Mouse (Mus musculus): ENCODE data around the gene Slc35g1.
"Not testable (repeated sequence)": the region's sequence is repeated elsewhere in the genome, so short reads cannot be mapped to it uniquely, and the experiment has no call there.

Slc35g1 gene

DNA sequence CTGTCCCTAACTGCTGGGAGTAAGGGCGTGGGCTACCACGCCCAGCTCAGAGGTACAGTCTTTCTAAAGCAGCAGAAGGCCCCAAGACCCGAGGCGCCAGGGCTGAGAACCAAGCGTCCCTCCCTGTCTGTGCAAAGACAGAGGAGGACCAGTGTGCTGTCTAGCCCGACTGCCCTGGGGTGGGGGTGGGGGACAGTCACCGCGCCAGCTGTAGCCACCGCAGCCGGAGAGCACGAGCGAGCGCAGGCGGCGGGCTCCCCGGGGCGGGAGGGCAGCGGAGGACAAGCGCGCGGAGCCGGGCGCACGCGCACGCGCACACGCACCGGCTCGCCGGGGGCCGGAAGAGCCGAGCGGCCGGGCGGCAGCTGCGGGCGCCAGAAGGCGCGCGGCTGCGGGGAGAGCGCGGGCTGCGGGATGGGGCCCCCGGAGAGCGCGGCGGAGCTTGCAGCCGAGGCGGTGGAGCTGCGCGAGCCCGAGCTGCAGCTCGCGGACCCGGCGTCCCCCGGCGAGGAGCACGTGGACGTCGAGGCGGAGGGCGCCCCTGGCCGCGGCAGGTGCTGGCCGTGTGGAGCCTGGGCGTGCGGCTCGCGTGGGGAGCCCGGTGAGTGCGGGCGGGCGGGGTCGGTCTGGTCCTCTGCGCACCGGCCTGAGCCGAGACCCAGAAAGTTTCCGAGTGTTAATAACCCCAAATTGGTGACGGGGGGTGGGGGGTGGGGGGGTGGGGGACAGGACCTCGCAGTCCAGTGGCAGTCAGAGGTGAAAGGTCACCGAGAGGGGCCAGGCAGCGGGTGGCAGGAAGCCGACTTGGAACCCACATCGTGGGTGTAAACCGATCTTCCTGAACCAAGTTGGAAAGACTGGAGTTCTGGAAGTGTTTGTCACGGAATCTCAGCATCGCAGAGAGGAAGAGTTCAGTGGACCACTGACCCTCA is at the start of gene Slc35g1:
Slc35g1 (plus strand) TSS at position 280 of the 932 bp plus-strand sequence.
- peak in 1 of 2 experiments; percentile 32 for DNase-seq (ENCODE audit: low spot score in 2 of 2)

DNA sequence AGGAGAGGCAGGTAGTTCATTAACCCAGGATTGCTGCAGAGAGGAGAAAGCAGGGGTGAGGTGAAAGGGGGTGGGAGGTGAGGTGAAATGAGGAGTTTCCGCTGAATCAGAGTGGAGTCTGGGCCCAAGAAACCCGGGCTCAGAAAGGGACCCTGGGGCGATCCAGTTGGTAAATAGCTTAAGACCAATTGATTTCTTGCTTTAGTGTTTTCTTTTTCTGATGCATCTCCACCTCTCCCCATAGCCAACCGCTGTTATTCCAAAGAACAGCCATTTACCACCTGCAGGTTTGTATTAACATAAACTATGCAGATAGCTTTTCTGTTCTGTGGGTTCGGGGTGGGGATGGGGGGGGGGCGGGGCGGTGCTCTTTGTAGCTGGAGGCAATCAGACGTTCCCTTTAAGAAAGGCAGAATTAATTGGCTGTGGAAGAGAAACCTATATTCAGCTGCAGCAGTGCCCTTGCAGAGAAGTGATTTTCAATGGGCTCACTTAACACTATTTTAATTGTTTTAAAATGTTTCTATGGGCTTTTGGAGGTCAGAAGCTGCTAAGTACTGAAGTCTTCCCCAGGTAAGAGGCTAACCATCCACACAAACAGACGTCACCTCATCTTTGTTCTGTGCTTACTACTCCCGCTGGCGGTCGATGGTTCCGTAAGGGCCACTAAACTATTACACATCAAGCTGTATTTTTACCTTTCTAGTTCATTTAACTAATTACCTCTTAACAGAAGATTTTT is 47.3 kb upstream of the Slc35g1 start:
- no peak for DNase-seq (ENCODE audit: low spot score in 2 of 2)

DNA sequence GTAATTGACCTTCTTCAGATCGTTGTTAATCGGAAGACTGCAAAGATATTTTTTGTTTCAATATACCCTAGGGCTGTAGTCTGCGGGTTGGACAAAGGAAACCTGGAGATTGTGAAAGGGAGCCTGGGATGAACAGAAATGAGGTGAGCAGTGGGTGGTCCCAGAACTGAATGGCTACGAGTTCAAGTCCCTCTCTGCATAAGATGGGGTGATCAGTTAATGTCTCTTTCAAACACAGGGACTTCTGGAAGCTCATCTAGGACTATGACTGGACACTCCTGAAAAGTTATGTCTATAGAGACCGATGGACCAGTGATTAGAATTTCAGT is 46.8 kb upstream of the Slc35g1 start:
- DNase-seq (ENCODE audit: low spot score in 2 of 2) = no peak

DNA sequence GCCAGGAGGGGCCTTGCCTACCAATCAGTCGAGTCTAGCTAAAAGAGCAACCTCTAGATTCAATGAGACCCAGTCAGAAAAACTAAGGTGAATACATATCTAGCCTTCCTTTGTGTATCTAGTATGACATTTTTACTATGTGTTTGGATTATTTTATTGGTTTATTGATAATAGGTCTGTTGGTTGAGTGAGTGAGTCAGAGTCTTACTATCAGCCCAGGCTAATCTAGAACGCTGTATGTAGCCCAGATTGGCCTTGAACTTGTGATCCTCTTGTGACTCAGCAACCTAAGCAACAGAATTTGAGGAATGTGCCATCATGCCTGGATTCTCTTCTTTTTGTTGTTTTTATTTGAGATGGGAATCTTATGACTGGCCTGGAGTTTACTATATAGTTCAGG is 44.6 kb upstream of the Slc35g1 start:
- no peak for DNase-seq (ENCODE audit: low spot score in 2 of 2)

DNA sequence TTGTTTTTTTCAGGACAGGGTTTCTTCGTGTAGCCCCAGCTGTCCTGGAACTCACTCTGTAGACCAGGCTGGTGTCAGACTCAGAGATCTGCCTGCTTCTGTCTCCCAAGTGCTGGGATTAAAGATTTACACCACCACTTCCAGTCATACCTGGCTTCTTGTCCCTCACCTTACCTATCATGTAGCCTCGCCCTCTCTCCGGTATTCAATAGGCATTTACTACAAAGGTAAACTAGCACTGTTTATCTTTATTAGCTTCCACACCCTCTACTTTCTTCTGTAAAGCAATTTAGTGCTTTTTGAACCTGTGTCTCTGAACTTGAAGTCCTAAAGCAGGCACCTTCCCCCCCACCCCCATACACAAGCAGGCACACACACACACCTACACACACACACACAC is 44.1 kb upstream of the Slc35g1 start:
- no peak for DNase-seq (ENCODE audit: low spot score in 2 of 2)

DNA sequence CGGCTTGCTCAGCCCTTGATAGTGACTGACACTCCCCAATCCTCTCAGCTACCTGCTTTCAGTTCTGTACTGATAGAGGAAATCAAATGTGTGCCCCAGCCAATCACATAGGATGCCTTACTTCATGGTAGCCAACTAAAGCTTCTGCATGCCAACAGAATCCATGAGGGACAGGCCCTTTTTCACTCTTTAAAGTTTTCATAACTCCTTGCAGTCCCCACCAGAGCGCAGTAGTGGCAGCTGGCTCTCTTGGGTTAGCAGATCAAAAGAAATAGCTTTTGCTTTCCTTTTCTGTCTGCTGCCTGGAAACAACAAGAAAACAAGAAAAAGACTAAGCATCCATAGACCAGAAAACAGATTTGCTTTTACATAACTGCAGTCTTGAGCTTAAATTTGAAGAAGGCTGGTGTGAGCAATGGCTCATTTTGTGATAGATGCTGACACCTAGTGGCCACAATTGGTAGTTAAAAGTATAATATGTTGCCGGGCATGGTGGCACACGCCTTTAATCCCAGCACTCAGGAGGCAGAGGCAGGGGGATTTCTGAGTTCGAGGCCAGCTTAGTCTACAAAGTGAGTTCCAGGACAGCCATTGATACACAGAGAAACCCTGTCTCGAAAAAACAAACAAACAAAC is 43.2 kb upstream of the Slc35g1 start:
- no peak for DNase-seq (ENCODE audit: low spot score in 2 of 2)

DNA sequence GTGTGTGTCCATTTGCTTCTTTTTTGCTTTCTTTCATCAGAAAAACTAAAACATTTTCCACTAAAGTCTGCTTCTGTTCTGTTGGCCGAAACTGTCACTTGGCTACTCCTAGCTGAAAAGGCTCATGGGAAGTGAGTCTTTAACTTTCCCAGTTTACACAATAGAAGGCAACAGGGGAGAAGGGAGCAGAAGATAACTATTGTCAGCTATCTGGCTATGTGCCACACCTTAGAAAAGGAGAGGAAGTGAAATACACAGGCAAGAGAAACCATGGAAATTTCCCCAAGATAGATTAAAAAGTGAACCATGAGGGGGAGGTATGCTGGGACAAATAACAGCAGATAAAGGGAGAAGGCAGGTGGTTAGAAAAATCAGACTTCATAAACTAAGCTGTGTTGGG is 41.5 kb upstream of the Slc35g1 start:
- DNase-seq (ENCODE audit: low spot score in 2 of 2) = no peak

DNA sequence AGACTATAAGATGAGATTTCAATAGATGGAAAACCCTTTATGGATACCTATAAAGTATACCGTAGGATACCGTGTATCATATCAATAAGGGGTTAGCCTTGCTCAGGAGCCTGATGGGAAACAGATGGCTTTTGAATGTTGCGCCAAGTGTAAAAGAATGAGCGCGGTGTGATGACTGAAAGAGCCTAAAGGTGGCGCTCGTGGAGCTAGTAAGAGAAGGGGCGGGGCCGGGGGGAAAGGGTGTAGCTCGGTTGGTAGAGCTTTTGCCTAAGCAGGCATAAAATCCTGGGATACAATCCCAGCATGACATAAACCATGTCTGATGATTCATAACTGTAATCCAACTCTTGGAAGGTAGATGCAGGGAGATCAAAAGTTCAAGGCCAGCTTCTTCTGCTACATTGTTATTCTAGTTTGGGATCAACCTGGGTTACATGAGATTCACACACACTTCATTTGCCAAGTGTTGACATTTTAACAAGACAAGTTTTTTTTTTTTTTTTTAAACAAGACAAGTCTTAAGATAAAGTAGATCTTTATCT is 40.9 kb upstream of the Slc35g1 start:
- DNase-seq (ENCODE audit: low spot score in 2 of 2) = no peak

DNA sequence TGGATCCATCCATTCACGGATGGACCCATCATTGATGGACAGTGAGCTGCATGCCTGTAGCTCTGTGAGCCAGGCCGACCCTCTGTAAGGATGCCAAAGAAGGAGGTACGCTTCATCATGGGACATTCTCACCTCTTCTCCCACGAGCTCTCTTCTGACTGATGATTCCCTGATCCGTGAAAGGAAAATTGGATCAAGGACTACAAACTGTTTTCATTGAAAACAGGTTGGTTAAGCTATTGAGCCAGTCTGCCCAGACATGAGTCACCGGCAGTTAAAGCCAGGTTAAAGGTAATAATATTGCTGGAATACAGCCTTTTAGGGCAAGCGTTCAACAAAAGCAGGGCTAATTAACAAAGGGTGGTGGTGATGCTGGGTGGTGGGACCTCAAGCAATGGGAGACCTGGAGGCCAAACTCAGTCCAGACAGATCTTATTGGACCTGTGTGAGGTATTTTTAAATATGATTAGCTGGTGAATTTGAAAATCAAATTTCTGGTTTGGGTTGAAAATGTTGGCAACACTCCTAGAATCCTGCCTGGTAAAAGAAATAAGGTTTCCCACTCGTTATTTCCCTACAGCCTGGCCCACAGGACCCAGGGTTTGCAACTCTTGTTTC is 39.5 kb upstream of the Slc35g1 start:
- DNase-seq (ENCODE audit: low spot score in 2 of 2) = no peak

DNA sequence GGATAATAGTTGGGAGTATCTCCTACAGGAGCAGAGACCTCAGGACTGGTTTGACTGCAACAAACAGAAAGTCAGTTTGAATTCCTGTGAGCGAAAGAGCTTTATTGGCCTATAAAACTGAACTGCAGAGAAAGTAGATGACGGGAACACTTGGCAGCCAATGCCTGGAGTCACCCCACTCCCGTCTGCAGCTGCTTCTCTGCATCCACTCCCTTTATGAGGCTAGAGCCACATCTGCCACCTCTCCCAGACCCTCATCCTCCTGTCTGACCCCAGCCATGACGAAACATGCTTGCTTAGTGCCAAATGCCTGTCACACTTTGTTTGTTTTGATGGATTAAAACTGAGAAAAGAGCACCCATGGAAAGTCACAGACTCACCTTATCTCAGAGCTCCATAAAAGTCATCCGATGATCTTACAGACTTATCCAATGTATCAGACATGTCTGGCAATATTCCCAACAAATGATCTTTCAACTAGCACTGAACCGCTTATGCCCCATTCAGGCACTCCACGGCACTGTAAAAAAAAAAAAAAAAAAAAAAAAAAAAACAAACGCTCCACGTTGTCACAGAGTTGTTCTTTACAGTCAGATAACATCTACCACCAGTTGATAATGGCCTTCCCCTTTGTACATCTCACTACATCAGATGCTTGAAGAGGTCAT is 37.7 kb upstream of the Slc35g1 start:
- DNase-seq (ENCODE audit: low spot score in 2 of 2) = peak in 1 of 2 experiments; percentile 61

DNA sequence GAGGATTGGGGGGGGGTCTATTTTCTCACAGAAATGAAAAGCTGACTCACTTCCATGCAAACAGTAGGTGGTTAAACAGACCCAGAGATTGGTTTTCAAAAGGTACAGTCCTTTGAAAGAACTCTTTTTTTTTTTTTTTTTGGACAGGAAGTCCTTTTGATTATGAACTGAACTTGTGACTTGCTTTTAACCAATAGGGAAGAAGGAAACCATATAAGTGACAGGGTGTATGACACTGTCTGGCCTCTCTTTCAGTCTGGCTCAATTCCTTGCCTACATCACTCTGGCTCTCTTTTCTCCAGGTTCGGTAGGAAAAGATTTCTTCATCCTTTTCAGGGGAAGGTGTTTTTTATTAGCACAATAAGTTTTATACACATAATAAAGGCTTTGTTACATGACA is 36.5 kb upstream of the Slc35g1 start:
- DNase-seq (ENCODE audit: low spot score in 2 of 2) = no peak

DNA sequence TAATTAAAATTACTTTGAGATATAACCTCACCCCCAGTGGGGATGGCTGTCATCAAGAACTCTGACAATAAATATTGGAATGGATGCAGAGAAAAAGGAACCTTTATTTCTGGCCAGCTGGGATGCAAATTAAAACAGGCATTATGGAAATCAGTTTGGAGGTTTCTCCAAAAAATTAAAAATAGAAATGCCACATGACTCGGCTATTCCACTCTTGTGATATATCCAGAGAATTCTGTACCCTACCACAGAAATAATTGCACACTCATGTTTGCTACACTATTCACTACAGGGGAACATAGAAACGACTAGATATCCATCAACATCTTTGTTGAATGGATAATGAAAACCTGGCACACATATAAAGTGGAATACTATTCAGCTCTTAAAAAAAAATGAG is 33.9 kb upstream of the Slc35g1 start:
- no peak for DNase-seq (ENCODE audit: low spot score in 2 of 2)

DNA sequence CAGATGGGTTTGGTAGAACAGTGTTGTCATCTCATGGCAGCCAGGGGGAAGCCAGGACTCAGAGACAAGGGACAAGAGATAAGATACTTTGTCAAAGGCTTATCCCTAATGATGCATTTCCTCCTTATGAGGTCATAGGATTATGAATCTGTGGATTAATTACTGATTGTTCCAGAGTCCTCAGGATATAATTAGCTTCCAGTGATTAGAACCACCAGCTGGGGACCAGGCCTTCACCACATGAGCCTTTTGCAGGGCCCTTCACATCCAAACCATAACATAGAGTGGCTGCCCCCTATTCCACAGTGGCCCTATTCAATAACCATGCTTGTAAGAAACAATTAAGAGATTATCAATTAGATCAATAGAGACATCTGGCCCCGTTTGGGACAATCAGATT is 32.4 kb upstream of the Slc35g1 start:
- DNase-seq (ENCODE audit: low spot score in 2 of 2) = no peak

DNA sequence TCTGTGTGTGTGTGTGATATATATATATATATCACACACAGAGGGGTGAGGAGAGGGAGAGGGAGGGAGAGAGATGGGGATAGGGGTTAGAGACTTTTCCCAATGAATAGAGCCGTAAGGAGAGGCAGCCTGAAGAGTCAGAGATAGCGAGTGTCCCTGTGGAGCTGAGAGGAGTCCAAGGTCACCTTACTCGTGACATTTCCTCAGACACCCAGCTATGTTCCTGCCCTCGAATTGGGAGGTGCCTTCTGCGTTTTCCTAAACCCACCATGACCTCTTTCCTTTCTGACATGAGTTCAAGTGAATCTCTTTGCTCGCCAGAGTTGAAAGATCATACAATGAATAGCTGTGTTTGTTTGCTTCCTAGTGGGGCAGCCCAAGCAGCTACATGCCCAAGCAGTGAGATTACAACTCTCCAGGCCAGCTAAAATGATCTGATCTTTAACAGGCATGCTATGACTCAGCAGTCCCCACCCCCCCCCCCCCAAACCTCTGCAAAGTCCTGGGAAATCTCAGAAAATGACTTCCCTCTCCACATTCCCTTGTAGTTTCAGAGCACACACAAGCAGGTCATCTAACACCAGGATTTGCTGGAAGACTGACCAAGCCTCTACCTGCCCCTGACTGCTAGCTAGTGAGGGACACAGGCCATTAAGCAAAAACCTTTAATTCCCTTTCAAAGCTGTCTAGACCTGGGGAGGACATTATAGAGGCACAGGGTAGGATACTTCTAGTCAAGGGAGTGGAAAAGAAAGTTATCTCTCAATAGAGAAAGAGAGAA is 31.7 kb upstream of the Slc35g1 start:
- DNase-seq (ENCODE audit: low spot score in 2 of 2) = no peak

DNA sequence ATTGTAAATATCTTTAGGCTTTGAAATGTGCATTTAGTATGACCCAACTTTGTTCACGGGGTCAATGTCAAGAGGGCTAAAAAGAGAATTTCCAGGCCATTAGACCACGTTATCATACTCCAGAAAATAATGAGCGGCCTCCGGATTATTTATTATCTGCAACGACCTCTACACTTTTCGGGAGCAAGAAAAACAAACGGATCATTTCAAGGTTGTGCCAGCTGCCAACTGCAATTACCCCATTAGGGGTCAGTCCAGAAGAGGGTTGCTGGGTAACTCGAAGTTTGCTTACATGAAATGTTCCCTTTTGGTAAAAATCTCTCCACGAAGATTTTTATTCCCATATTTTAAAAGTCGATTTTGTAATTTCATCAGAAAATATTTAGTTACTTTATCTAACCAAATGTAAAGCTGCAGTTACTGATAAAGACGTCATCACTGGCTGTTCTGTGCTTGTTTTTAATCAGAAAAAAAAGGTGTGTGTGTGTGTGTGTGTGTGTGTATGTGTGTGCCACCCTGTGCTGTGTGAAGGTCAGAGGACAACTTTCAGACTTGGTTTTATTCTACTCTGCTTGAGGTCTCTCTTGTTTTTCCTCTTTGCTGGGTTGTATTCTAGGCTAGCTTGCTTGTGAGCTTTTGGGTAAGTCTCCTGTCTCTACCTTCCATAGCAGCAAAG is 30.7 kb upstream of the Slc35g1 start:
- no peak for DNase-seq (ENCODE audit: low spot score in 2 of 2)

DNA sequence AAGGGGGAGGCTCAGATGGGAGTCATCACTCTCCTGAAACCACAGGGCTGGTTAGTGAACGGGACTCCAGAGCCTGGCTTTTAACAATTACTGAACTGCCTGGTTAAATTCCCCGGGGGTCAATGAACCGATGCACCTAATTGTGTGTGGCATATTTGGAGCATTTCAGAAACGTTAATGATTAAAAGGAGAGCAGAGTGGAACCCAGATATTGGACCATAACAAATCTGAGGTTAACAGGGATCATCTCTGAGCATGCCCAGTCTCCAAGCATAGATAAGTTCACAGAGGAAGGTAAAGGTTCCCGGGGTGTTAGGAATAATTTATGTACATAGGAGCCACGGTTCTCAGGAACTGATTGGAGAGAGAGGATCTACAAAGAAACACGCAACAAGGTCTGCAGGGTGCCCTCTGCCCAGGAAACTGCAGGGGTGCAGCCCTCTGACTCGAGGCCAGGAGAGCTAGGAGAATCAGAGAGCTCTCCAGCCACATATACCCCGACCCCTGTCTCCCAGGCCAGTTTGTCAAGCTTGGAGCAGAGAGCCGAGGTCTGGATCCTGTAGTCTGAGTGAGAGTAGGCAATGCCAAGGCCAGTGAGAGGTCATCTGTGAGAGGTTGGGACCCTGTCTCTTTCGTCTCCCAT is 23.2 kb upstream of the Slc35g1 start:
- DNase-seq (ENCODE audit: low spot score in 2 of 2) = no peak

DNA sequence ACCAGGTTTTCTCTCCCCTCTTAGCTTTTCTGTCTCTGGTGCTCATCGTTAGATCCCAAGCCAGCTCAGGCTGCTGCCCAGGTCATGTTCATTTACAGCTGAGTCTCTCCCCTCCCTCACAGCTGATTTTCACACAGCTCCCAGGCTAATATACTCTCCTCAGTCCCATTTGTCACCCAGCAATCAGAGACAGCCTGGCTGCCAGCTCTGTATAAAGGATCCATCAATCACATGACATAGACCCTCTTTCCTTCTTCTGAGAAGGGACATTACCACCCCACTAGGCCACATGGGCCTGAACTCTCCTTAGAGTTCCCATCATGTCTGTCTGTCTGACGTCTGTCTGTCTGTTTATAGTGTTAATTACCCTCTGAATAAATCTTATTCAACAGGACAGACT is 22.4 kb upstream of the Slc35g1 start:
- DNase-seq (ENCODE audit: low spot score in 2 of 2) = no peak

DNA sequence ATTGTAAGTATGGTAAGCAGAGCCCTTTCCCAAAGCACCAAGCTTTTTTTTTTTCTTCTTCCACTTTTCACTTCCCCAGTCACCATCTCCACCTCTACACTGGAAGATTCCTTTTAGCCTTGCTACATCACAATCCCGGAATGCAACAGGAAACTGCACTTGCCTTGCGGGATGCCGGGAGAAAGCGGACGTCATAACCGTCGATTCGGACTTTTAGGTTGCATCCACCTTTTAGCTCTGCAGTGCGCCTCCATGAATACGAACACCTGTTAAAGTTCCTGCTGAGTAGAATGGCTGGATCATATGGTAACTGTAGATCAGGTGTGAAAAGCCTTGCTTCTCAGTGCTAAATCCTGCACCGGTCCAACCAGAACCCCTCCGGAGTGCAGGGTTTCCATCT is 12.0 kb upstream of the Slc35g1 start:
- DNase-seq (ENCODE audit: low spot score in 2 of 2) = no peak

DNA sequence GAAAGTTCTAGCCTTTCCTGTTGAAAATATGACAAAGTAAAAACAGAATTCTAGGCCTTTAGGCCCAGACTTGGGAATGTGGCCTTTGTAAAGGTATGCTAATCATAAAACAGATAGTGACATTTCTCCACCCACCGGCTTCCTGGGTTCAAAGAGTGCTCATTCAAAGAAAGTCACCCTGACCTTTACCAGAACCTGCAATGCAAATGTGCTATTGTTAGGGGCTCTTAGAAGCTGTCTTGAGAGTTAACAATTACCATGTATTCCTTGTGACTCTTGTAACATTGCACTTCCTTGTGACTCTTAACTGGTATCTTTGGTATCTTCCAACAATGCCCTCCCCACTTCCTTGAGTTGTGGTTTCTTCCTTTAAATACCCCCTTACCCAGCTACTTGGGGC is 8.8 kb upstream of the Slc35g1 start:
- not testable (repeated sequence) for DNase-seq (ENCODE audit: low spot score in 2 of 2)

DNA sequence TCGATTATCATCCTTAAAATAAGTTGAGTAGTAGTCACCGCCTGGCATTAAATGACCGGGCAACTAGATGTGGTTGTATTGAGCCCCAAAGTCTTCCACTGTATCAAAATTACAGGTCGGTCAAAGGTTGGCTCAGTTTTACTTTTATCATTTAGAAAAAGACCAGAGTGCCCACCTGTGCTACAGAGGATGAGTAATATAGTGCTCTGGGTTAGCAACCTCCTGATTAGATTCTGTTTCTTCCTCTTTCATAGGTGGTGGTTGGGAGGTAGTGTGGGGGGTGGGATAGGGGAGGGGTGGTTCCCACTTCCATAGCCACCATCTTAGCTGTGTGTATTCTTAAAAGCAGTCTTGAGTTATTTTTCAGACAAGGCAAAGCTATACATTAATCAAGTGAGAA is 7.9 kb upstream of the Slc35g1 start:
- DNase-seq (ENCODE audit: low spot score in 2 of 2) = no peak

All from urinary bladder, postnatal 4 days (tissue).